Mouse (Mus musculus): ENCODE measurements around the gene Cfap57.
"Not testable (repeated sequence)": the region's sequence is repeated elsewhere in the genome, so short reads cannot be mapped to it uniquely, and the experiment has no call there.

Cfap57 gene

GRCm38 (mm10) chr4:118518208-118518607 lies 102.4 kb downstream of the Cfap57 start:
- DNase-seq (ENCODE audit: low spot score in 2 of 2): no peak

GRCm38 (mm10) chr4:118517497-118518146 lies 103.0 kb downstream of the Cfap57 start:
- no peak for DNase-seq (ENCODE audit: low spot score in 2 of 2)

DNA sequence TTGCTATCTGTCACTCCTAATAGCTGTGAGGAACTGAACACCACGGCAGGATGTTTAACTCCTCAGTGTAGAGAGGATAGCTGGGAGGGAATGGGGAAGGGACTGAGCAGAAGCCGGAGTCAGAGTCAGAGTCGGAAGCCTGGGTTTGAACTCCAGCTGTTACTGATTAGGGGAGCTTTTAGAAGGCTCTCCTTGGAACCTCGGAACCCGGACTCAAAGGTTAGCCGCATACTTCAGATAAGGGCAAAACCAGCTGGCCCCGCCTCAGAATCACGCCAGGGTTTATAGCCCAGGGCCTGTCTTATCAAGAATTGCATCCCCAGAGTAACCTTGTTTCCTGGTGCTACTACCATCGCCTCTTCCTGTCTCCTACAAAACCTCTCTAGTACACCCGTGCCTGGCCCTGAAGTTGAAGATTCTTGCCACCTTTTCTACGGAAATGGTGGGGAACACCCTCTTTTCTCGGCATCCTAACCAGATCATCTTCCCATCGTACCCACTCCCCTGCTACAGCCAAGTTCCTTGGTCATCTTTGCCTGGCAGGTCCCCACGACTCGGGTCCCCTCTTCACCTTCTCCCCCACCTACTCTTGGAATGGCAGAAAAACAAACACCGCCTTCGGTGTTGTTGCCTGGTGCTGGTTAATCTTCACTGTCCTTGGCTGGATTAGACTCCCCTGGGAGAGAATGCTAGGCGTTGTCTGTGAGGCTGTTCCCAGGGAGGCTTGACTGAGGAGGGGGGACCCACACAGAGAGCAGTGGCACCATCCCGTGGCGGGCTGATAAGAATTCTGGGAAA lies 103.7 kb downstream of the Cfap57 start:
- DNase-seq (ENCODE audit: low spot score in 2 of 2): no peak

GRCm38 (mm10) chr4:118509050-118509449 lies 111.5 kb downstream of the Cfap57 start:
- DNase-seq (ENCODE audit: low spot score in 2 of 2): no peak

DNA sequence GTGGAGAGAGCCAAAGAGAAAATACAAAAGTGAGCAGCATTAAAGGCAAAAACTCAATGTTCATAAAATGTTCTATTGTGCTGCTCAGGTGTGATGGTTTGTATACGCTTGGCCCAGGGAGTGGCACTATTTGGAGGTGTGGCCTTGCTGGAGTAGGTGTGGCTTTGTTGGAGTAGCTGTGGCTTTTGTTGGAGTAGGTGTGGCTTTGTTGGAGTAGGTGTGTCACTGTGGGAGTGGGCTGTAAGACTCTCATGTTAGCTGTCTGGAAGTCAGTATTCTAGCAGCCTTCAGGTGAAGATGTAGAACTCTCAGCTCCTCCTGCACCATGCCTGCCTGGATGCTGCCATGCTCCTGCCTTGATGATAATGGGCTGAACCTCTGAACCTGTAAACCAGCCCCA lies 113.4 kb downstream of the Cfap57 start:
- not testable (repeated sequence) for DNase-seq (ENCODE audit: low spot score in 2 of 2)

GRCm38 (mm10) chr4:118505551-118505950 lies 115.0 kb downstream of the Cfap57 start:
- no peak for DNase-seq (ENCODE audit: low spot score in 2 of 2)

All from right cerebral cortex, postnatal 36 days (tissue).